Mouse (Mus musculus): Measurements from ENCODE around the gene Cln6.
"Not testable (repeated sequence)": the region's sequence is repeated elsewhere in the genome, so short reads cannot be mapped to it uniquely, and the experiment has no call there.

Gene Cln6

DNA sequence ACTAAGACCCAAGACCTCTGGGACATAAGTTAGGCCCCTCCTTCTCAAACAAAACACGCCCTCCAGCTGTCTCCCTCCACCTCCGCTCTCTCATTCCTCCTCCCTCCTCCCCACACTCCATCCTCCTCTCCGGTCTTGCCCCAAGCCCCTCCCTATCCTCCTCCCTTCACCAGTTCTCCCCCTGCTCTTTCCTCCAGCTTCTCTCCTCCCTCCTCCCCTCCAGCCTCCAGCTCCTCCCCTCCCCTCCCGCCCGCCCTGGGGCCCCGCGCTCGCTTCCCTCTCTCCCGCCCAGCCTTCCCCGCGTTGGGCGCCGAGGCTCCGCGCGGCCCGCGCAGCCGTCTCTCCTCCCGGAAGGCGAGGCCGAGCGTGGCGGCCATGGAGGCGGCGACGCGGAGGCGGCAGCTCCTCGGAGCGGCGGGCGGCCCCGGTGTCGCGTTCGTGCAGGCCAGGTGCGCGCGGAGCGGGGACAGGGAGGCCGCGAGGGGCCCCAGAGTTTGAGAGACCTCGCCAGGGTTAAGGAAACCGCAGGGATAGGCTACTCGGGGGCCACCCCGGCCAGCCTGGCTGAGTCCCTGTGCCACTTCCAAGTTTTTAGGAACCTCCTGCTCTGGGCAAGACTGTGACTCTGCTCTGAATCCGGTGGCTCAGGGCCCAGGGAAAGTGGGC lies at the start of gene Cln6:
Cln6 (plus strand) TSS at position 280 of the 666 bp plus-strand sequence.
- peak; percentile 91 for DNase-seq (ENCODE audit: low spot score)

- no peak for DNase-seq (ENCODE audit: low spot score)
Measured at GRCm38 (mm10) chr9:62789856-62790255, 48.7 kb upstream of the Cln6 start.

DNA sequence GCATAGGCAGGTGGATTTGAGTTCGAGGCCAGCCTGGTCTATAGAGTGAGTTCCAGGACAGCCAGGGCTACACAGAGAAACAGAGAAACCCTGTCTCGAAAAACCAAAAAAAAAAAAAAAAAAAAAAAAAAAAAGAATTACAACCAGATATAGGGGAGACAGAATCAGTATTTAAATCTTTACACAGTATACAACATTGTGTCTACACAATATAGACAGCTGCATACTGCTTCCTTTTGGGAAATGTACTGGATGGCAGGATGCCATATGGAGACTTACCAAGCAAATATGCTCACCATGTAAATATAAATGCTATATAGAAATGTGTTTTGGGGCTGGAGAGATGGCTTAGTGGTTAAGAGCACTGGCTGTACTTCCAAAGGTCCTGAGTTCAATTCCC lies 39.4 kb upstream of the Cln6 start:
- not testable (repeated sequence) for DNase-seq (ENCODE audit: low spot score)

GRCm38 (mm10) chr9:62810095-62810494 lies 28.5 kb upstream of the Cln6 start:
- DNase-seq (ENCODE audit: low spot score), result no peak

DNA sequence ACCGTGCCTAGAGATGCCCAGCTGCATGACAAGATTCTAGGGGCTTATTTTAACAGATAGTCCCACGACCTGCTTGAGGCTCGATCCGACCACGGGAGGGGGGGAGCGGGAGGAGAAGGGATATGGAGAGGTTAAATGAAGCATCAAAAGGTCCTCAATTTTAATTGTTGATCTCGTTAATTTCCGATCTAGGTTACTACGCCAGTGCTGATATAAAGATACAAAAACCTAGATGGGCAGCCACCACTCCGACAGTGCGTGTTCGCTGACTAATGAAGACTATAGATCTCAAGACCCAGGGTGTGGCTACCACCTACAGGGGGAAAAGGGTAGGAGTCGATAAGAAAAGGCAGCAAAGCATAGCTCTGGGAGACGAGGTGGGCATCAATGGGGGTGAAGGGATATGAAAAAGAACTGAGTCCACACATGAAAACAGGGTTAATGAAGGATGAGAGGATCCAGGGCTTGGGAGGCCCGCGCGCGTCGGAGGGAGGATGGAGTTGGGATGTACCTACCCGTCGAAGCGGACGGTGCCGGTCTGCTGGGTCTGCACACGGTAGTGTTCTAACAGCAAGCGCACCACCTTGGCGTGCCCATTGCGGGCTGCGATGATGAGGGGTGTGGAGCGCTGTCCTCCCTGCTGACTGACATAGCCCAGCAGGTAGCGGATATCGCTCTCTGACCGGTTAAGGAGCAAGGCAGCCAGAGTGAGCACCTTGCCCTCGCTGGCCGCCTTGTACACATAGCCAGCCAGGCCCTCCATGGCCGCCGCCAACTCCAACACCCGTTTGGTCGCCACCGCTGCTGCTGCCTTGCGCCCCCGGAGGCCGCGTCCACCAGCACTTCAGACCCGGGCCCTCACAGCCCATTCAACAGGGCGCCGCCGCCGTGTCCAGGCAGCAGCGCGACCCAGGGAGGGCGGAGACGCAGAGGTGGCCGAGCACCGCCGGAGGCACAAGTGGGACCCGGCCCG lies 27.8 kb upstream of the Cln6 start:
- peak; percentile 50 for DNase-seq (ENCODE audit: low spot score)

DNA sequence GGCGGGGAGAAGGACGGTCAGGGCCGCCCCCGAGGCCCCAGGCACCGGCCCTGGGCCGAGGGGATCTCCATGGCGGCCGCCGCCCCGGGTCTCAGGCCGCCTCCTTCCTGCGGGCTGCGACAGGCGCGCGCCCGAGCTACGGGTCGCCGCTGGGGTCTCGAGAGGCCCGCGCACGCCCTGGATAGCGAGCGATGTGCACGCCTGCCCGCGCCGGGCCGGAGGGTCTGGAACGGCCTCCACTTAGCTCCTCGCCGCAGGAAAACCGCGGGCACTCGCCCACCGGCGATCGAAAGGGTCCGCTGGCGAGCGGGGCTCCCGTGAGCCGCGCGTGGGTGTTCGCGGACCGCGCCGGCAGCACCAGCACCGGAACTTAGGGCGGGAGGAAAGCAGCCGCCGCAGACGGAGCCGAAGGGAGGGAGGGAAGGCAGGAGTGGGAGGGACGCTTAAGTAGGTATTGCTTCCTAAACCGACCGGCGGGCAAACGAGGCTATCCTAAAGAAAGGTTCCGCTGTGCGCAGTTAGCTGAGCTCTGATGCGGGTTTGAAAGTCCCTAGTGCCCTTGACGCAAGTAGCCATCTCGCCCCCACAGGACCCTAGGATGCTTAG lies 27.0 kb upstream of the Cln6 start, which contains the start of gene Fem1b:
Fem1b (minus strand) TSS at position 419 of the 606 bp plus-strand sequence.
- peak; percentile 97 for DNase-seq (ENCODE audit: low spot score)

- DNase-seq (ENCODE audit: low spot score), result peak; percentile 66
Measured at GRCm38 (mm10) chr9:62812216-62813049, 26.2 kb upstream of the Cln6 start.

GRCm38 (mm10) chr9:62814751-62815150 lies 23.8 kb upstream of the Cln6 start:
- DNase-seq (ENCODE audit: low spot score), result no peak

- no peak for DNase-seq (ENCODE audit: low spot score)
Measured at GRCm38 (mm10) chr9:62816323-62817098, 22.1 kb upstream of the Cln6 start.

- DNase-seq (ENCODE audit: low spot score), result no peak
Measured at GRCm38 (mm10) chr9:62817099-62817571, 21.4 kb upstream of the Cln6 start.

DNA sequence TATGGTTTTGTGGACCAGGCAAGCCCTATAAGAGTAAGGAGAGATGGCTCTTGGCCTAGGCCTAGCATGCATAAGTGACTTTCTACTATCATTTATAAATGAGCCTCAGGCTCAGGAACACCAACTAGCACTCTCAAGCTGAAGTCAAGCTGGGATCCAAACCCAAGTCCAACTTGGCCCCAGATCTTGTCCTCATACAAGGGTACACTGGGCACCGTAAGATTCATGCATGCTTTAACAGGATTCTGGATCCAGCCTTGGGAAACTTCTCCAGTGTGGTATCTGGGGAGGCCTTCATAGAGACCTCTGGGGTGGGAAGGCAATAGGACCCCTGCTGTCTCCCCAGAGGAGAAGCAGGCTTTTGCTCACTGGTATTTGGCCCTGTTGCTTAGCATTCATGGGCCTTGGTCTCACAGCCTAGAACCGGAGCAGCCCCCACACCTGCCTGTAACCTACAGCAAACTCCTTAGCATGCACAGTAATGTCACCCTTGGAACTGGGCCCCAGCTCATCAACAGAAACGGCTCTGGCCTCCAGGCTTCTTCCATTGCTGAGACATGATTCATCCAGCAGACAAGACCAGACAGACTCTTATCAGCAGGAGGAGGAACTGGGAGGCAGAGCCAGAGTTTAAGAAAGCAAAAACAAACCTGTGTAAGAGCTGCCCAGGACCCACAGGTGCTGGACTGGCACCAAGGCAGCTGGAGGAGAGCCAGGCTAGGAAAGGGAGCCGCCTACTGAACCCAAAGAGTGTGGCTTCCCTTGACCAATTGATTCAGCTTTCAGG lies 20.6 kb upstream of the Cln6 start:
- DNase-seq (ENCODE audit: low spot score), result no peak

GRCm38 (mm10) chr9:62819494-62819893 lies 19.1 kb upstream of the Cln6 start:
- no peak for DNase-seq (ENCODE audit: low spot score)

DNA sequence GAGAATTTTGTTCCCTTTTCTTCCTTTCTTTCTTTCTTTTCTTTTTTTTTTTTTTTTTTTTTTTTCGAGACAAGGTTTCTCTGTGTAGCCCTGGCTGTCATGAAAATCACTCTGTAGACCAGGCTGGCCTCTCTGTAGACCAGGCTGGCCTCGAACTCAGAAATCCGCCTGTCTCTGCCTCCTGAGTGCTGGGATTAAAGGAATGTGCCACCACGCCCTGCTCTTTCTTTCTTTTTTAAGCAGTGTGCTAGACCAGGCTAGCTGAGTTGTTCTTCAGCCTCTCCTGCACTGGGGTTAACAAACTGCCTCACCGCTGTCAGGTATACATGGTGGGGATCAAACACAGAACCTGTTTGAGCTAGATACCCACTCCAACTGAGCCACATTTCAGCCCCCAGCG lies 18.7 kb upstream of the Cln6 start:
- DNase-seq (ENCODE audit: low spot score), result not testable (repeated sequence)

DNA sequence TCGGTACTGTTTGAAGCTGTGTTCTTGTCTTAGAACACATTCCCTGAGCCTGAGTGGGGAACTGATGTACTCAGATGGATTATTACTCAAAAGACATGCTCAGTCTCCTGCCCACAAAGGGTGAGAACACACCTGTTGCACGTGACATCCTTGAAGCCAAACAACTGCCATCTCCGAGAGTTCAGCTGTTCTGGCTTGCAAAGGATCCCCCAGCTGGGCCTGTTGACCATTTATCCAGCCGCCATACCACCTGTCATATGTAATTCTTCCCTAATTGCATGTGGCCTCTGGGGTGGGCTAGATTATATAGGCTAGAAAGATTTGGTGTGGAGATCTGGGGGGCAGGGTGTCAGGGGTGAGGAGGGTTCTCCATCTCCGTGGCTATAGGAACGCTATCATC lies 17.8 kb upstream of the Cln6 start:
- no peak for DNase-seq (ENCODE audit: low spot score)

- DNase-seq (ENCODE audit: low spot score), result no peak
Measured at GRCm38 (mm10) chr9:62821811-62822210, 16.8 kb upstream of the Cln6 start.

DNA sequence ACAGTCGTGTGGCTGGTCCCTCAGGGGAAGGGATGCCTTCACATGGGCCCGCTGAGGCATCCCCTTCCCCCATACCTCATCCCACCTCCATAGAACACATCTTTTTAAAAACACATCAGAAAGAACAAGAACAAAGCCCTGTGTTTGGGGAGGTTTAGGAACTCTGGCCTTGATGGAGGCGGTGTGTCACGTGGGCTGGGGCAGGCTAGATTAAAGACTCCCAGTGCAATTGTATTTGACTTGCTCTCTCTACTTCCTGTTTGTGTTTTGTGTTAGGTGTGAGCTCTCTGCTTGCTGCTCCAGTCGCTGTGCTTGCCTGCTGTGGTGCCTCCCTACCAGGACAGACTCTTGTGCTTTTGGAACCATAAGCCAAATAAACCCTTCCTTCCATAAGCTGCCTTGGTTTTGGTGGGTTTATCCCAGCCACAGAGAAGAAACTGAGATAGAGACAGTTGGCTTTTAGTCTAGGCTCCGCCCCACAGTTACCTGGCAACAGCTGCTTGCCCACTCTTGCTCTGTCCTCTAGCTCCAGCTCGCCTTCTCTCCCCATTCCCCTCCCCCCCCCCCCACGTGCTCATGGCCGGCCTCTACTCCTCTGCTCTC lies 12.7 kb upstream of the Cln6 start:
- DNase-seq (ENCODE audit: low spot score), result peak; percentile 69

DNA sequence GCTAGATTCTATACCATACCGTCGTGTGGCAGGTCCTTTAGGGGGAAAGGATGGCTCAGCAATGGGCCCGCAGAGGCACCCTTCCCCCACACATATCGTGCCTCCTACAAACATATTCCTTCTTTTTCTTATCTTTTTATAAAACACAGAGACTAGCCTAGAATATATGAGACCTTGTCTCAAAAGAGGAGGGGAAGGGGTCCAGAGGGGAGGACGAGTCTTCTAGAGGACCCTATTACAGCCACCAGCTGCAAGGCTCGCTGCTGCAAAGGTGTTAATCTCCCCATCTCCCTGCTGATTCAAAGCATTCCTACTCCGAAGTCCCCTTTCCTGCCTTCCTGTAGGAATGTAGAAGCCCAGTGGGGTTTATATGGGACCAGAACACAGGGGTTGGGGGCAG lies 12.1 kb upstream of the Cln6 start:
- peak; percentile 44 for DNase-seq (ENCODE audit: low spot score)

DNA sequence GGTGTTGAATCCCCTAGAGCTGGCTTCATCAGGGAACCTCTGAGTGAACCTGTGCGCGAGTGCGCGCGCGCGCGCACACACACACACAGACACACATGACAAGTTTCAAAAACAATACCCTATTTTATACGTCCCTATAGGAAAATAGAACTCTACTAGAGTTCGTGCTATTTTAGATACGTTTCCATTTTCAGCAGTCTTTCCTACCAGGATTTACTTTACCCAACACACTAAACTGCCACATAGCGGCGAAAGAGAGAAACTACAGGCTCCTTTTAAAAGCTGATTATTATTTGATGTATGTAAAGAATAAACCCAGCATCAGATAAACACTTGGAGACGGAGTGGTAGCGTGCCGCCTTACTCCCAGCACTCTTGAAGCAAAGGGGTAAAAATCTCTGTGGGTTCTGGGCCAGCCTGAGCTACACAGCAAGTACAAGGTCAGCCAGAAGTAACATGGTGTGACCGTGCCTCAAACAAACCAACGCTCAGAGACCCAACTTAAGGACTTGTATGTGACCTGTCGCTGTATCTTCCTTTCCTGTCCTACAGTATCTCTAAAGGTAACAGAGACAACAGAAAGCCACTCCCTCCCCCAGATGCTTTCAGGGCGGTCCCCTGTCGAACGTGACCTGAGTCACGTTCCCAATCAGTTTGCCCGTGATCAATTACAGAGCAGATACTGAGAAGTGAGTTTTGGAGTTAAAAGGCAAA lies 10.5 kb upstream of the Cln6 start:
- DNase-seq (ENCODE audit: low spot score), result peak; percentile 80

- peak; percentile 98 for DNase-seq (ENCODE audit: low spot score)
Measured at GRCm38 (mm10) chr9:62828662-62829086, 9.9 kb upstream of the Cln6 start.
